In the genomic region with DNA sequence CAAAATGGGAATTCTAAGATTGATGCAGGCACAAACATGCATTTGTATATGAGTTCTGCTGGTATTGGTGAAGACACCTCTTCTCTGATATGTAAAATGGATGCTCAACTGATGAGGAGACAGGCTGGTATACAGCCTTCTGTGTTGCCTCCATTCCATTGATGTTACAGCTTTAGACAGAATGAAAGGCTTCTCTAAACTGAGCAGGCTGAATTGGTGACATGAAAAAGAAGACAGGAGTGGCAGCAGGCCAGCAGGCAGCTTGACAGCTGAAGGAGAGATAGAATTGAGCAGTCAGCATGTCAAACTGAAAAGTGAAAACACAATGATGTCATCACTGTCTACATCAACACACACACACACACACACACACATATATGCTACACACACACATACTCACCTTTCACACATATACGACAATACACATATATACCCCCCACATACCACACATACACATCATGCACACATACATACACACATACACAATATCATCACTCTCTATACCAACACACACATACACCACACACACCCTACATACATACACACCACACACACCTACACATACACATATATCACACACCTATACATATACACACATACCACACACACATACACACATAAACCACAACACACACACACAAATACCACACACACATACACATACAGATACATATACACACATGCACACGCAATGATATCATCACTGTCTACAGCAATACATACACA, we compare ENCODE assay signal across 17 mouse cellular contexts.
DNase-seq lines count a peak whose midpoint lies in the region; ATAC-seq lines count a peak whose summit lies in the region.
"Had no signal": no experiment of that assay in that cellular context is flagged by ENCODE, and none has a peak within 500 bp of the region (broad histone marks: within the 10 kb centered on the region; RNA-seq: fewer than 3 reads in every experiment).

No protein-coding gene starts in this region.

- peak; percentile 22 to 25 for DNase-seq in cerebellum, postnatal 10 days
- no peak for DNase-seq in cerebellum, adult 8-10 months
- DNase-seq in heart, postnatal 10 days = peak; percentile 1
- no peak for DNase-seq in heart, adult 11 months
- peak; percentile 46 to 56 for DNase-seq in right cerebral cortex, postnatal 10 days (ENCODE audit: low spot score in 2 of 2)
- DNase-seq in right cerebral cortex, postnatal 25 days = no peak
- DNase-seq in layer of hippocampus, postnatal 10 days (ENCODE audit: low spot score in 2 of 2) = peak; percentile 44 to 48
- DNase-seq: adrenal gland, adult 2 months; cerebellum, postnatal 36 days; gastrocnemius, postnatal 10 days; kidney, adult 8-10 months; kidney, postnatal 14 days; lung, adult 2 months; spleen, adult 18-20 months; thymus, adult 18-20 months had no signal

- intact Hi-C loops in heart, postnatal 10 days (cut with DNase I) = no loop called here

- ATAC-seq in megakaryocyte-erythroid progenitor cell, adult 5-6 weeks (replicated peaks; ENCODE audit: low FRiP score, low TSS enrichment, poor library complexity, severe bottlenecking) = no peak
- ATAC-seq: liver, embryonic 12.5 days had no signal

Comparison
In these comparisons a context has a peak if more than half of its experiments do, and no peak if none do; other contexts are left out.
1. DNase-seq: peak in cerebellum, postnatal 10 days (2 of 2), heart, postnatal 10 days (2 of 2), right cerebral cortex, postnatal 10 days (2 of 2) and layer of hippocampus, postnatal 10 days (2 of 2); none in cerebellum, adult 8-10 months (single experiment), heart, adult 11 months (single experiment) and right cerebral cortex, postnatal 25 days (single experiment).